Mouse (Mus musculus) gastrocnemius, adult 2 months (tissue): ENCODE measurements at regions not wholly inside any gene's neighbourhood (a gene's known extent, or its start where the extent isn't known, plus 50 kb on each side); places are given as distances from the start of the nearest gene placed in this dataset.

Experiments
- DNase-seq: peaks from one replicate; pipeline ENCODE4 v3.0.0; 2022
- H3K27ac ChIP-seq: fragments of 200-600 bp; 2 replicates; pipeline ENCODE4 v1.8.1; 2022; ENCODE audit warnings: mild to moderate bottlenecking
- H3K4me3 ChIP-seq: fragments of 200-600 bp; 2 replicates; pipeline ENCODE4 v1.8.1; 2022; ENCODE audit warnings: mild to moderate bottlenecking, moderate library complexity
- CTCF ChIP-seq: fragments of 200-600 bp; IDR thresholded peaks from 2 replicates; pipeline ENCODE4 v1.8.1; 2022; ENCODE audit warnings: antibody characterized with exemption, mild to moderate bottlenecking, moderate library complexity
- intact Hi-C: fragments of 180-260 bp; cut with DNase I; formaldehyde crosslinking; loops from one replicate; pipeline ENCODE4 v1.15.1; 2025

DNA sequence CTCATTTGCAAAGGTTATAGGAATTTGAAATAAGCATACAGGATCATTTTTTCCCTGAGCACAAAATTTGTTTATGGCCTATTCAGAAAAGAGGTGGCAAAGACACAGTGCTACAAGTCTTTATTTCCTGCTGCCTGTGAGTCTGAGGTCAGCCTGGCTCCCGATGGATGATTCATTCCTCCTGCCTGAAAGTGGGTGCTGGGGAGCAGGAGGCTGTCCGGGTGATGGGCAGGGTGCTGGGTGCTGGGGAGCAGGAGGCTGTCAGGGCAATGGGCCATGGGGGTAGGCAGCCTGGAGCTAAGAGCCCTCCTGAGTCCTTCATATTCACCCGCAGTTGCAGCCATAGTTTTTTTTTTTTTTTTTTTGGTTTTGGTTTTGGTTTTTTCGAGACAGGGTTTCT, 67.1 kb upstream of the Tbca start:
- no peak for TF ChIP-seq CTCF
- intact Hi-C loops = no loop called here
- no peak for DNase-seq
- Histone ChIP-seq H3K27ac (no peak overlapping the region), H3K4me3 (no peak overlapping the region)
